Mouse (Mus musculus) hematopoietic stem cell, adult 5-6 weeks (primary cell): ENCODE results near the gene Vmn1r7. TPM values are rescaled to one million over a fixed set of nuclear protein-coding genes. Genes with fewer than 3 reads are reported as not detected.
A peak's percentile ranks its signal among the peaks of the same experiment; 100 is the strongest.
"Not testable (repeated sequence)": the region's sequence is repeated elsewhere in the genome, so short reads cannot be mapped to it uniquely, and the experiment has no call there.

Source experiments
- ATAC-seq, 2 experiments: fragments of 125-278 bp in 1 of 2; replicated peaks in 1 of 2; 2 replicates each; pipeline ENCODE4 v1.8.0; 2016 to 2017; ENCODE audit warnings: inconsistent platforms in 2 of 2, mild to moderate bottlenecking in 2 of 2, moderate number of reproducible peaks in 2 of 2, low read depth in 1 of 2, moderate TSS enrichment in 1 of 2; ENCODE audit not compliant: low FRiP score in 2 of 2, poor library complexity in 2 of 2, severe bottlenecking in 2 of 2, insufficient read depth in 1 of 2, low TSS enrichment in 1 of 2
- total RNA-seq: library from RNA; stranded (forward); fragments of 172-1452, 232-1000 nt; gene quantifications from 2 replicates; pipeline ENCODE4 v1.2.3, GENCODE M21; 2017

Vmn1r7 gene
- total RNA-seq: not detected in 2 replicates

- ATAC-seq: not testable (repeated sequence)
These were observed at the start of gene Vmn1r7 for GRCm38 (mm10) chr6:57025224-57025623. Gene Vmn1r7, minus strand, starts transcription at chr6:57025324.

- ATAC-seq: no peak
These were observed 41.4 kb upstream of the Vmn1r7 start, which contains the start of gene Vmn1r9 for GRCm38 (mm10) chr6:57066487-57066886. Gene Vmn1r9, plus strand, starts transcription at chr6:57066787.

- ATAC-seq: peak in 1 of 2 experiments; percentile 56; a peak in 1 of 4 replicates
These were observed 38.6 kb upstream of the Vmn1r7 start for GRCm38 (mm10) chr6:57063730-57064129.

GRCm38 (mm10) chr6:57034674-57035073 is 9.6 kb upstream of the Vmn1r7 start:
- ATAC-seq: no peak

GRCm38 (mm10) chr6:57031984-57032383 is 6.9 kb upstream of the Vmn1r7 start, which contains the start of gene Vmn1r8:
Gene Vmn1r8, plus strand, starts transcription at chr6:57032284.
- ATAC-seq: no peak

- ATAC-seq: no peak
These were observed 28.2 kb downstream of the Vmn1r7 start, which contains the start of gene Vmn1r6 for GRCm38 (mm10) chr6:56996943-56997342. Gene Vmn1r6, plus strand, starts transcription at chr6:56997243.

Other genes starting within 250 kb of the Vmn1r7 start
- gene Kbtbd2, start 227.5 kb downstream of the Vmn1r7 start, total RNA-seq: 55.6 and 87.1 TPM in 2 replicates
- gene Fkbp9, start 193.3 kb downstream of the Vmn1r7 start, total RNA-seq: 24.0 and 28.7 TPM in 2 replicates
- 91.3 and 103 TPM in 2 replicates for gene Nt5c3, start 101.4 kb downstream of the Vmn1r7 start, total RNA-seq
- 1.1 and 1.4 TPM in 2 replicates for gene Vmn1r4, start 101.3 kb downstream of the Vmn1r7 start, total RNA-seq
- not detected in 2 replicates for gene Vmn1r5, start 55.1 kb downstream of the Vmn1r7 start, total RNA-seq
- gene Vmn1r6, start 28.1 kb downstream of the Vmn1r7 start, total RNA-seq: not detected in 2 replicates
- not detected in 2 replicates for gene Vmn1r8, start 7.0 kb upstream of the Vmn1r7 start, total RNA-seq
- gene Vmn1r9, start 41.5 kb upstream of the Vmn1r7 start, total RNA-seq: not detected in 2 replicates
- gene Vmn1r10, start 84.1 kb upstream of the Vmn1r7 start, total RNA-seq: not detected in 2 replicates
- not detected in 2 replicates for gene Vmn1r11, start 108.1 kb upstream of the Vmn1r7 start, total RNA-seq
- not detected in 2 replicates for gene Vmn1r12, start 131.6 kb upstream of the Vmn1r7 start, total RNA-seq
- not detected in 2 replicates for gene Vmn1r13, start 178.0 kb upstream of the Vmn1r7 start, total RNA-seq
- not detected in 2 replicates for gene Vmn1r14, start 206.4 kb upstream of the Vmn1r7 start, total RNA-seq
- not detected in 2 replicates for gene Vmn1r15, start 232.6 kb upstream of the Vmn1r7 start, total RNA-seq